Mouse (Mus musculus) liver, adult 2 months (tissue): ENCODE measurements around the gene Diras1.

Source experiments
- CTCF ChIP-seq: fragments of 200-500 bp; IDR thresholded peaks from 2 replicates; pipeline ENCODE4 v1.5.1; 2011; ENCODE audit warnings: low read depth, low read length, control low read depth
- POLR2A ChIP-seq: fragments of 200-500 bp; IDR thresholded peaks from 2 replicates; pipeline ENCODE4 v1.6.1; 2011; ENCODE audit warnings: low read length, control low read depth; ENCODE audit not compliant: insufficient read depth; ENCODE audit errors: extremely low read depth

GRCm38 (mm10) chr10:81018326-81018725 is 7.1 kb downstream of the Diras1 start:
- TF ChIP-seq CTCF, result no peak
- no peak for TF ChIP-seq POLR2A
